Mouse (Mus musculus): Measurements from ENCODE around the gene Stxbp1. TPM values are rescaled to one million over a fixed set of nuclear protein-coding genes. Genes with fewer than 3 reads are reported as not detected.

Stxbp1 gene
- polyA plus RNA-seq, 1 experiment = 182 TPM

- no peak overlapping the region for H3K4me3 ChIP-seq (ENCODE audit: insufficient read depth, low read depth, low read length)
- TF ChIP-seq CTCF (IDR thresholded peaks at IDR 0.05; ENCODE audit: insufficient read depth, low read depth, low read length) (no peak), POLR2A (IDR thresholded peaks at IDR 0.05; ENCODE audit: insufficient read depth, low read depth, low read length) (no peak)
- H3K4me1 ChIP-seq (ENCODE audit: control insufficient read depth, insufficient read depth, low read length) = peaks cover 29% of the 10 kb centered on the region
- 42% methylated on average over 11 of the region's 11 CpGs for WGBS
- H3K27ac ChIP-seq (ENCODE audit: insufficient read depth, low read depth, low read length) = no peak overlapping the region; the same call in 1 of the 2 replicates
Measured at GRCm38 (mm10) chr2:32828979-32829676, 17.9 kb downstream of the Stxbp1 start.

- no peak overlapping the region for H3K27ac ChIP-seq (ENCODE audit: insufficient read depth, low read depth, low read length)
- H3K4me1 ChIP-seq (ENCODE audit: control insufficient read depth, insufficient read depth, low read length) = peaks cover 44% of the 10 kb centered on the region
- TF ChIP-seq CTCF (IDR thresholded peaks at IDR 0.05; ENCODE audit: insufficient read depth, low read depth, low read length) (no peak), POLR2A (IDR thresholded peaks at IDR 0.05; ENCODE audit: insufficient read depth, low read depth, low read length) (no peak)
- WGBS = 53% methylated on average over 6 of the region's 6 CpGs
- no peak overlapping the region for H3K4me3 ChIP-seq (ENCODE audit: insufficient read depth, low read depth, low read length)
Measured at GRCm38 (mm10) chr2:32825796-32826195, 21.2 kb downstream of the Stxbp1 start.

GRCm38 (mm10) chr2:32824778-32825177 lies 22.3 kb downstream of the Stxbp1 start:
- Histone ChIP-seq H3K4me1 (ENCODE audit: control insufficient read depth, insufficient read depth, low read length) (peaks cover 40% of the 10 kb centered on the region), H3K27ac (ENCODE audit: insufficient read depth, low read depth, low read length) (no peak overlapping the region), H3K4me3 (ENCODE audit: insufficient read depth, low read depth, low read length) (no peak overlapping the region)
- TF ChIP-seq CTCF (IDR thresholded peaks at IDR 0.05; ENCODE audit: insufficient read depth, low read depth, low read length) = no peak
- TF ChIP-seq POLR2A (IDR thresholded peaks at IDR 0.05; ENCODE audit: insufficient read depth, low read depth, low read length) = no peak
- 64% methylated on average over 1 of the region's 1 CpGs for WGBS

GRCm38 (mm10) chr2:32824181-32824580 lies 22.9 kb downstream of the Stxbp1 start:
- Histone ChIP-seq H3K4me3 (ENCODE audit: insufficient read depth, low read depth, low read length) (no peak overlapping the region), H3K4me1 (ENCODE audit: control insufficient read depth, insufficient read depth, low read length) (peaks cover 36% of the 10 kb centered on the region), H3K27ac (ENCODE audit: insufficient read depth, low read depth, low read length) (no peak overlapping the region; the same call in 1 of the 2 replicates)
- TF ChIP-seq CTCF (IDR thresholded peaks at IDR 0.05; ENCODE audit: insufficient read depth, low read depth, low read length) (no peak), POLR2A (IDR thresholded peaks at IDR 0.05; ENCODE audit: insufficient read depth, low read depth, low read length) (no peak)
- WGBS = 52% methylated on average over 8 of the region's 8 CpGs

GRCm38 (mm10) chr2:32823579-32824154 lies 23.4 kb downstream of the Stxbp1 start:
- WGBS = 48% methylated on average over 8 of the region's 8 CpGs
- no peak overlapping the region for H3K4me3 ChIP-seq (ENCODE audit: insufficient read depth, low read depth, low read length)
- peaks cover 35% of the 10 kb centered on the region for H3K4me1 ChIP-seq (ENCODE audit: control insufficient read depth, insufficient read depth, low read length)
- peak overlapping the region; percentile 30 for H3K27ac ChIP-seq (ENCODE audit: insufficient read depth, low read depth, low read length)
- no peak for TF ChIP-seq CTCF (IDR thresholded peaks at IDR 0.05; ENCODE audit: insufficient read depth, low read depth, low read length)
- TF ChIP-seq POLR2A (IDR thresholded peaks at IDR 0.05; ENCODE audit: insufficient read depth, low read depth, low read length) = no peak

GRCm38 (mm10) chr2:32823153-32823552 lies 23.9 kb downstream of the Stxbp1 start:
- WGBS = 68% methylated on average over 11 of the region's 11 CpGs
- H3K4me3 ChIP-seq (ENCODE audit: insufficient read depth, low read depth, low read length) = no peak overlapping the region
- peaks cover 35% of the 10 kb centered on the region for H3K4me1 ChIP-seq (ENCODE audit: control insufficient read depth, insufficient read depth, low read length)
- TF ChIP-seq POLR2A (IDR thresholded peaks at IDR 0.05; ENCODE audit: insufficient read depth, low read depth, low read length) = no peak
- no peak for TF ChIP-seq CTCF (IDR thresholded peaks at IDR 0.05; ENCODE audit: insufficient read depth, low read depth, low read length)
- peak overlapping the region; percentile 30 for H3K27ac ChIP-seq (ENCODE audit: insufficient read depth, low read depth, low read length)

GRCm38 (mm10) chr2:32822643-32823042 lies 24.4 kb downstream of the Stxbp1 start:
- TF ChIP-seq POLR2A (IDR thresholded peaks at IDR 0.05; ENCODE audit: insufficient read depth, low read depth, low read length) (no peak), CTCF (IDR thresholded peaks at IDR 0.05; ENCODE audit: insufficient read depth, low read depth, low read length) (no peak)
- 80% methylated on average over 6 of the region's 6 CpGs for WGBS
- no peak overlapping the region for H3K4me3 ChIP-seq (ENCODE audit: insufficient read depth, low read depth, low read length)
- peaks cover 38% of the 10 kb centered on the region for H3K4me1 ChIP-seq (ENCODE audit: control insufficient read depth, insufficient read depth, low read length)
- no peak overlapping the region for H3K27ac ChIP-seq (ENCODE audit: insufficient read depth, low read depth, low read length)

- H3K4me1 ChIP-seq (ENCODE audit: control insufficient read depth, insufficient read depth, low read length) = peaks cover 45% of the 10 kb centered on the region
- no peak overlapping the region for H3K27ac ChIP-seq (ENCODE audit: insufficient read depth, low read depth, low read length)
- TF ChIP-seq CTCF (IDR thresholded peaks at IDR 0.05; ENCODE audit: insufficient read depth, low read depth, low read length) (no peak), POLR2A (IDR thresholded peaks at IDR 0.05; ENCODE audit: insufficient read depth, low read depth, low read length) (no peak)
- H3K4me3 ChIP-seq (ENCODE audit: insufficient read depth, low read depth, low read length) = no peak overlapping the region
- WGBS = 51% methylated on average over 11 of the region's 11 CpGs
Measured at GRCm38 (mm10) chr2:32821041-32821802, 25.8 kb downstream of the Stxbp1 start.

- H3K4me1 ChIP-seq (ENCODE audit: control insufficient read depth, insufficient read depth, low read length) = peaks cover 35% of the 10 kb centered on the region
- TF ChIP-seq POLR2A (IDR thresholded peaks at IDR 0.05; ENCODE audit: insufficient read depth, low read depth, low read length) = no peak
- no peak for TF ChIP-seq CTCF (IDR thresholded peaks at IDR 0.05; ENCODE audit: insufficient read depth, low read depth, low read length)
- 88% methylated on average over 5 of the region's 5 CpGs for WGBS
- H3K27ac ChIP-seq (ENCODE audit: insufficient read depth, low read depth, low read length) = no peak overlapping the region
- H3K4me3 ChIP-seq (ENCODE audit: insufficient read depth, low read depth, low read length) = no peak overlapping the region
Measured at GRCm38 (mm10) chr2:32818208-32818607, 28.8 kb downstream of the Stxbp1 start.
